Mouse (Mus musculus) liver, embryonic 14.5 days (tissue): ENCODE measurements at regions not wholly inside any gene's neighbourhood (a gene's known extent, or its start where the extent isn't known, plus 50 kb on each side); places are given as distances from the start of the nearest gene placed in this dataset.

Experiments
- CTCF ChIP-seq: IDR thresholded peaks from 2 replicates; pipeline ENCODE4 v1.5.1; 2016; ENCODE audit warnings: antibody characterized with exemption, low read depth, control low read depth
- EP300 ChIP-seq: IDR thresholded peaks from 2 replicates; pipeline ENCODE4 v1.6.1; 2016; ENCODE audit warnings: antibody characterized with exemption, low read depth

- TF ChIP-seq CTCF: no peak
- no peak for TF ChIP-seq EP300
These were observed 711.1 kb downstream of the Car8 start for GRCm38 (mm10) chr4:7527718-7528117.
